Mouse (Mus musculus) heart, postnatal 0 days (tissue): Measurements from ENCODE around the gene Ccdc30. TPM values are rescaled to one million over a fixed set of nuclear protein-coding genes. Genes with fewer than 3 reads are reported as not detected.

Source experiments
- ATAC-seq: fragments of 200-750 bp; cut with Nextera tagmentation; 2 replicates; pipeline ENCODE4 v1.8.0; 2017; ENCODE audit warnings: low read depth, moderate number of reproducible peaks, moderate library complexity; ENCODE audit not compliant: insufficient read depth
- DNase-seq: peaks from one replicate; pipeline ENCODE4 v3.0.0-alpha.2; 2016; ENCODE audit warnings: low spot score
- H3K27ac ChIP-seq: fragments of 300-500 bp; sonication (generic); 2 replicates; pipeline ENCODE4 v1.5.1; 2014; ENCODE audit warnings: low read depth, mild to moderate bottlenecking
- H3K27me3 ChIP-seq: fragments of 300-500 bp; sonication (generic); 2 replicates; pipeline ENCODE4 v1.6.1; 2014; ENCODE audit warnings: low read length, mixed read lengths; ENCODE audit not compliant: control insufficient read depth, insufficient read depth
- H3K36me3 ChIP-seq: fragments of 300-500 bp; sonication (generic); replicated peaks from 2 replicates; pipeline ENCODE4 v1.6.1; 2014; ENCODE audit warnings: low read length, mixed read lengths; ENCODE audit not compliant: control insufficient read depth, insufficient read depth
- H3K4me1 ChIP-seq: fragments of 300-500 bp; sonication (generic); 2 replicates; pipeline ENCODE4 v1.6.1; 2014; ENCODE audit warnings: antibody characterized with exemption; ENCODE audit not compliant: control insufficient read depth, insufficient read depth
- H3K4me2 ChIP-seq: fragments of 300-500 bp; sonication (generic); 2 replicates; pipeline ENCODE4 v1.6.1; 2014; ENCODE audit warnings: low read depth, mild to moderate bottlenecking, low read length, moderate library complexity
- H3K4me3 ChIP-seq: fragments of 300-500 bp; sonication (generic); 2 replicates; pipeline ENCODE4 v1.5.1; 2014; ENCODE audit warnings: low read depth, low read length
- H3K9ac ChIP-seq: fragments of 300-500 bp; sonication (generic); replicated peaks from 2 replicates; pipeline ENCODE4 v1.6.1; 2014; ENCODE audit warnings: low read depth, low read length, mixed read lengths
- H3K9me3 ChIP-seq: fragments of 300-500 bp; sonication (generic); replicated peaks from 2 replicates; pipeline ENCODE4 v1.6.1; 2016; ENCODE audit warnings: low read length; ENCODE audit not compliant: control insufficient read depth
- CTCF ChIP-seq: IDR thresholded peaks from 2 replicates; pipeline ENCODE4 v1.5.1; 2016; ENCODE audit warnings: antibody characterized with exemption, control low read depth, low read depth
- EP300 ChIP-seq: IDR thresholded peaks from 2 replicates; pipeline ENCODE4 v1.6.1; 2016; ENCODE audit warnings: antibody characterized with exemption, low read depth
- WGBS: fragments of 180-500 bp; shearing (Covaris S2); extraction: QIAGEN DNeasy Blood & Tissue Kit; methylation state at CpG from one replicate; pipeline ENCODE4 v1.1.7; 2014; 5-methylcytosine and 5-hydroxymethylcytosine counted together
- polyA plus RNA-seq: library from polyadenylated mRNA; unstranded; fragments of >200 nt; fragmentation: Nextera tagmentation; extraction: Ambion mirVana; gene quantifications from 2 replicates; pipeline ENCODE4 v1.2.1, GENCODE M21; 2015
- total RNA-seq: library from RNA; depleted of rRNA; stranded (reverse); fragments of >200 nt; gene quantifications from 2 replicates; pipeline ENCODE4 v1.2.3, GENCODE M21; 2014; ENCODE audit warnings: low replicate concordance

Ccdc30 gene
- total and polyA plus RNA-seq, 2 experiments from 2014 or later = 2.3 TPM; not detected in 1

GRCm38 (mm10) chr4:119301777-119302176 lies 113.5 kb downstream of the Ccdc30 start:
- no peaks in the 10 kb centered on the region for H3K27me3 ChIP-seq
- ATAC-seq (no peak), DNase-seq (no peak)
- no peak overlapping the region for H3K27ac ChIP-seq
- H3K36me3 ChIP-seq = no peaks in the 10 kb centered on the region
- 68% methylated on average over 3 of the region's 3 CpGs for WGBS
- no peaks in the 10 kb centered on the region for H3K4me1 ChIP-seq
- H3K9ac ChIP-seq = no peak overlapping the region
- TF ChIP-seq EP300 (no peak), CTCF (no peak)
- no peaks in the 10 kb centered on the region for H3K9me3 ChIP-seq
- H3K4me3 ChIP-seq = no peak overlapping the region
- no peak overlapping the region for H3K4me2 ChIP-seq

- Histone ChIP-seq H3K4me2 (no peak overlapping the region), H3K4me1 (no peaks in the 10 kb centered on the region), H3K36me3 (no peaks in the 10 kb centered on the region), H3K9ac (no peak overlapping the region), H3K27ac (no peak overlapping the region), H3K27me3 (no peaks in the 10 kb centered on the region), H3K4me3 (no peak overlapping the region), H3K9me3 (no peaks in the 10 kb centered on the region)
- ATAC-seq (no peak), DNase-seq (no peak)
- no peak for TF ChIP-seq EP300
- TF ChIP-seq CTCF = no peak
- 87% methylated on average over 3 of the region's 3 CpGs for WGBS
Observed at GRCm38 (mm10) chr4:119300761-119301160, 114.6 kb downstream of the Ccdc30 start.

GRCm38 (mm10) chr4:119297361-119297760 lies 118.0 kb downstream of the Ccdc30 start:
- peaks cover under 1% of the 10 kb centered on the region; the same call in 1 of the 2 replicates for H3K4me1 ChIP-seq
- H3K36me3 ChIP-seq = no peaks in the 10 kb centered on the region
- WGBS = 69% methylated on average over 2 of the region's 2 CpGs
- no peak overlapping the region for H3K27ac ChIP-seq
- no peak for TF ChIP-seq EP300
- TF ChIP-seq CTCF = no peak
- no peaks in the 10 kb centered on the region for H3K27me3 ChIP-seq
- DNase-seq (no peak), ATAC-seq (no peak)
- no peak overlapping the region for H3K9ac ChIP-seq
- H3K9me3 ChIP-seq = no peaks in the 10 kb centered on the region
- no peak overlapping the region for H3K4me2 ChIP-seq
- H3K4me3 ChIP-seq = no peak overlapping the region

GRCm38 (mm10) chr4:119295134-119295453 lies 120.2 kb downstream of the Ccdc30 start:
- 0 out of 2 replicates have a peak, but pooled peaks cover 4% of the 10 kb centered on the region for H3K36me3 ChIP-seq
- H3K27me3 ChIP-seq = no peaks in the 10 kb centered on the region
- H3K4me1 ChIP-seq = peaks cover 11% of the 10 kb centered on the region
- H3K9ac ChIP-seq = peak overlapping the region; percentile 49
- ATAC-seq = no peak
- 11% methylated on average over 6 of the region's 6 CpGs for WGBS
- peak overlapping the region; percentile 81 for H3K27ac ChIP-seq
- peak overlapping the region; percentile 56 for H3K4me2 ChIP-seq
- peak overlapping the region; percentile 91 for H3K4me3 ChIP-seq
- no peak for TF ChIP-seq EP300
- no peak for TF ChIP-seq CTCF
- H3K9me3 ChIP-seq = no peaks in the 10 kb centered on the region
- no peak for DNase-seq

- peak within 1 kb of the TSS; percentile 89 for H3K27ac ChIP-seq
- H3K27me3 ChIP-seq = no peaks in the 10 kb centered on the region
- TF ChIP-seq CTCF (no peak), EP300 (peak; percentile 83; the same call in 1 of the 2 replicates)
- H3K4me2 ChIP-seq = peak within 1 kb of the TSS; percentile 87
- under 1% methylated on average over 61 of the region's 61 CpGs for WGBS
- ATAC-seq (peak; percentile 99), DNase-seq (peak; percentile 99)
- no peaks in the 10 kb centered on the region for H3K9me3 ChIP-seq
- H3K9ac ChIP-seq = peak within 1 kb of the TSS; percentile 88
- H3K36me3 ChIP-seq = 0 out of 2 replicates have a peak, but pooled peaks cover 4% of the 10 kb centered on the region
- peak within 1 kb of the TSS; percentile 91 for H3K4me3 ChIP-seq
- peaks cover 11% of the 10 kb centered on the region for H3K4me1 ChIP-seq
Observed at GRCm38 (mm10) chr4:119294415-119295133, 120.7 kb downstream of the Ccdc30 start, which contains the start of gene Ybx1. Gene Ybx1, minus strand, starts transcription at chr4:119294604.
